Mouse (Mus musculus) gastrocnemius, postnatal 14 days (tissue): ENCODE data around the gene 6030452D12Rik. TPM values are rescaled to one million over a fixed set of nuclear protein-coding genes. Genes with fewer than 3 reads are reported as not detected.

Source experiments
- DNase-seq: peaks from one replicate; pipeline ENCODE4 v3.0.0; 2021; ENCODE audit warnings: mixed read lengths
- intact Hi-C: fragments of 180-260 bp; cut with DNase I; formaldehyde crosslinking; loops from one replicate; pipeline ENCODE4 v1.15.1; 2025; ENCODE audit warnings: low total_unique reads
- long read RNA-seq, 2 experiments: library from polyadenylated mRNA; stranded (forward); transcript quantifications; one replicate each; pipeline ENCODE4 v2.0.0; 2021
- total RNA-seq, 2 experiments: library from RNA; stranded (reverse); gene quantifications; 2 replicates each; pipeline ENCODE4 v1.2.3; 2021

6030452D12Rik gene
- total RNA-seq, result not detected
- long read RNA-seq, experiment 1, result 0 reads
- long read RNA-seq, experiment 2, result 0 reads

- intact Hi-C loops, result no loop called here
- DNase-seq, result no peak
Observed at GRCm38 (mm10) chr8:106500018-106500685, at the start of gene 6030452D12Rik. Gene 6030452D12Rik, plus strand, starts transcription at chr8:106500522.

DNA sequence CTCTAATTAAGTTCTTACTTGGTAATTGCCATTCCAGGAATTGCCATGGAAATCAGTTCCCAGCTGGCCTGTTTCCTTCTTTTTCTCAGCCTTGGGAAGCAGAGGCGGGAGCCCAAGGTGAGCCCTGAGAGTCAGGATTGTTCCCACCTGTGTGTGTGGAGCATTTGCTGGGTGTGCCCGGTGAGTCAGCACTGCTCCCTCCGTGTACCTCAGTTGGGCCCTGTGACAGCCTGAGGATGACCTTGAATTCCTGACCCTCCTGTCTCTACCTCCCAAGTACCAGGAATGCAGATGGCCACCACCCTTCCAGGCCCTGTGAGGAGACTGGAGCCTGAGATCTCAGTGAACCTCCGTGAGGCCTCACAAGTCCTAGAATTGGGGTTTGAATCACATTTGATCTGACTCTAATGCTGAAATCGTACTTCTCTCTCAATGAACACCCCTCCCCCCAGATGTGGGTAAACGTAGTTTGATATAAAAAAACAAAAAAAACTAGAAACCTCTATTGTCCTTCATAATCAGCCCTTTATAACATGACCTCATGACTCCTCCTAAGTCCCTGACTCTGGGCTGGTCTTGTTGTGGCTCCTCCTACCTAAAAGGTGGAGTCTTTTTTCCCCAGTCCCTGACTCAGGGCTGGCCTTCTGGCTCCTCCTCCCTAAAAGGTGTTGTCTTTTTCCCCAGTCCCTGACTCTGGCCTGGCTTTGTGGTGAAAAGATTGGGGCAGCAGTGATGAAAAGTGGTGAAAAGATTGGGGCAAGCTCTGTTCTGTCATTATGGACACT lies 48.8 kb upstream of the 6030452D12Rik start:
- intact Hi-C loops, result no loop called here
- DNase-seq, result no peak

GRCm38 (mm10) chr8:106452701-106453481 lies 47.4 kb upstream of the 6030452D12Rik start:
- intact Hi-C loops, result no loop called here

GRCm38 (mm10) chr8:106454036-106454435 lies 46.3 kb upstream of the 6030452D12Rik start:
- DNase-seq, result no peak
- intact Hi-C loops, result no loop called here

More at GRCm38 (mm10) chr8:106452701-106453481, 47.4 kb upstream of the 6030452D12Rik start:
- DNase-seq, result no peak

- intact Hi-C loops, result no loop called here
Observed at GRCm38 (mm10) chr8:106462131-106462530, 38.2 kb upstream of the 6030452D12Rik start.

GRCm38 (mm10) chr8:106463795-106464194 lies 36.5 kb upstream of the 6030452D12Rik start:
- intact Hi-C loops, result no loop called here

More at GRCm38 (mm10) chr8:106462131-106462530, 38.2 kb upstream of the 6030452D12Rik start:
- DNase-seq, result no peak

GRCm38 (mm10) chr8:106469485-106469884 lies 30.8 kb upstream of the 6030452D12Rik start:
- DNase-seq, result no peak
- intact Hi-C loops, result no loop called here

More at GRCm38 (mm10) chr8:106463795-106464194, 36.5 kb upstream of the 6030452D12Rik start:
- DNase-seq, result no peak

GRCm38 (mm10) chr8:106474001-106474400 lies 26.3 kb upstream of the 6030452D12Rik start:
- intact Hi-C loops, result no loop called here
- no peak for DNase-seq

- intact Hi-C loops, result no loop called here
- no peak for DNase-seq
Observed at GRCm38 (mm10) chr8:106504241-106504640, 3.9 kb downstream of the 6030452D12Rik start.

- no peak for DNase-seq
- intact Hi-C loops, result no loop called here
Observed at GRCm38 (mm10) chr8:106505328-106505965, 5.1 kb downstream of the 6030452D12Rik start.

DNA sequence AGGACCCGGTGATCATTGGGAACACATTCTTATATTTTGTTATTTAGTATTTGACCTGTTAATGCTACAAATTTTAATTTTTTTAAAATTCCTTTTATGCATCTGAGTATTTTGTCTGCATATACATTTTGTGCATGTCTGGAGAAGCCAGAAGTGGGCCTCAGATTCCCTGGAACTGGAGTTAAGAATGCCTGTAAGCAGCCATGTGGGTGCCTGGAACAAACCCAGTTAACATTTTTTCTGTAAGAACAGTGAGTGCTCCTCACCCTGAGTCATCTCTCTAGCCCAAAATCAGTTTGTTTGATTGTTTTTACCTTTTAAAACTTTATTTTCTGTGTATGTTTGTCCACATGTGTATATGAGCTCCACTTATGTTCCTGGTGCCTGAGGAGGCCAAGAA lies 5.8 kb downstream of the 6030452D12Rik start:
- DNase-seq, result no peak
- intact Hi-C loops, result no loop called here

DNA sequence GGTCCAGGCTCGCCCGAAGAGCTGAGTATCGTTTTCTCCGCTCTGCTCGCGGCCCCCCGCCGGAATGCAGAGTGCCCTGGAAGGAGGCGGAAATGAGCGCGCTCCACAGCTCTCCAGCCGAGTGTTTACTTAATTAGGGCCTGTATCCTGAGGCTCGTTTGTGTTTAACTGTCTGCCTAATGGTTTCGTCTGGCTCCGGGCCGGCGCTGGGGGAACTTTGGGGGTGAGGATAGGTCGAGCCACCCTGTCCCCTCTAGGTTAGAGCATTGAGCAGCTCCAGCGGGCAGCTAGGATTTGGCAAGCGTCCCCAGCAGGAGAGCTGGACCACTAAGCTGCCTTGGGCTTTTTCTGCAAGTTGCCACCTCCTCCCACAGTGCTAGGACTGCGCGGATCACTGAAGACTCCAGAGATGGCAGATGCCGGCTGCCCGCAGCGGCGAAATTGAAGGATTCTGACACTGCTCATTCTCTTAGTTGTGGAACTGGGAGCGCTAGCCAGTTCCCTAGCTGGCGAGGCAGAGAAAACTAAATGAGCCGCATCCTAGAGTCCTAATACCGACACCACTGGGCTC lies 7.5 kb downstream of the 6030452D12Rik start:
- intact Hi-C loops, result no loop called here
- DNase-seq, result no peak

DNA sequence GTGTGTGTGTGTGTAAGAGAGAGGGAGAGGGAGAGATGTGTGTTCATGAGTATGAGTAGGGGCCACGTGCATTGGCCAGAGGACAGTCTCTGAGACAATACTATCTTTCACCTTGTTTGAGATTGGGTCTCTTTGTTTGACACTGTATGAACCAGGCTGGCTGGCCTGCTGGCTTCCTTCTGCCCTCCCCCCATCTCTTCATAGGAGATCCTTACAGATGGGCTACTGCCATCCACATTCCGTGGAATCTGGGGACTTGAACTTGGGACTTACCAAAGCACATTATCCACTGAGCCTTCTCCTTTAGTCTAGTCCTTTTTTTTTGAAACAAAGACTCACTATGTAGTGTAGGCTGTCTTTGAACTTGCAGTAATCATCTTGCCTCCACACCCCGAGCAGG lies 8.1 kb downstream of the 6030452D12Rik start:
- DNase-seq, result no peak
- intact Hi-C loops, result no loop called here

DNA sequence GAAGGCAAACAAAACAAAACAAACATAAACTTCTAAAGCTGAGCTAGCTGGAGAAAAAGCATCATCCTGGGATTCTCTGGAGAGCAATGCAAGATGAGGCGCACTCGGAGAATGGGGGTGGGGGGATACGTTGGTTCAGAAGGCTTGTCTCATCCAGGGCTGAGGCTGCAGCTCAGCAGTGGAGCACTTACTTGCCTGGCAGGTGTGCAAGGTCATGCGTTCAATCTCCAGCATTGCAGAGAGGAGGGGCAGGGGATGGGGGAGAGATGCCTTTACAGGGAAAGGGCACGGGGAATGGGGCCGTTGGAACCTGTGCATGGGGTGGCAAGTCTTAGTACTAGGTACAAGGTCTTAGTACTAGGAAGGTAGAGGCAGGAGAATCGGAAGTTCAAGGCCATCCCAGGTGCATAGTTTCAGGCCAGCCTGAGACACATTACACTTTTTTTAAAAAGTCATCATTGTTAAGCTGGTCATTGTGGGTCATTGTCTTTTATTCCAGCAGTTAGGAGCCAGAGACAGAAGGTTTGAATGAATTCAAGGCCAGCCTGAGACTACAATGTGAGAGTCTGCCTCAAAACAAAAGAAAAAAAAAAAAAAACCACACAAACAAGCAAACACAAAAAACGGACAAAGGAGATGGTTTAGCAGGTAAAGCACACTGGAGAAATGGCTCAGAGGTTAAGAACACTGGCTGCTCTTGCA lies 8.9 kb downstream of the 6030452D12Rik start:
- no peak for DNase-seq
- intact Hi-C loops, result no loop called here

- intact Hi-C loops, result no loop called here
- no peak for DNase-seq
Observed at GRCm38 (mm10) chr8:106510365-106510975, 10.1 kb downstream of the 6030452D12Rik start, which contains the start of gene Cdh3. Gene Cdh3, plus strand, starts transcription at chr8:106510891.

- no peak for DNase-seq
- intact Hi-C loops, result no loop called here
Observed at GRCm38 (mm10) chr8:106511065-106511501, 10.8 kb downstream of the 6030452D12Rik start.

- intact Hi-C loops, result no loop called here
- peak; percentile 25 for DNase-seq
Observed at GRCm38 (mm10) chr8:106511531-106512041, 11.3 kb downstream of the 6030452D12Rik start.
